Mouse (Mus musculus) adrenal gland, postnatal 14 days (tissue): ENCODE results near the gene Larp4b. TPM values are rescaled to one million over a fixed set of nuclear protein-coding genes. Genes with fewer than 3 reads are reported as not detected.
"Not testable (repeated sequence)": the region's sequence is repeated elsewhere in the genome, so short reads cannot be mapped to it uniquely, and the experiment has no call there.

Experiments used
- DNase-seq: peaks from one replicate; pipeline ENCODE4 v3.0.0; 2021; ENCODE audit warnings: mixed read lengths
- long read RNA-seq, 2 experiments: library from polyadenylated mRNA; stranded (forward); transcript quantifications; one replicate each; pipeline ENCODE4 v2.0.0; 2021
- total RNA-seq: library from RNA; stranded (reverse); gene quantifications from 2 replicates; pipeline ENCODE4 v1.2.3, GENCODE M21; 2021

The Larp4b gene
- 68.8 and 73.0 TPM in 2 replicates for total RNA-seq
- long read RNA-seq, experiment 1, full-length matches to known transcripts, result 6 of 13 reads
- long read RNA-seq, experiment 1, partial matches to known transcripts, result 0 of 13 reads
- long read RNA-seq, experiment 1, other reads (novel, unspliced or antisense), result 7 of 13 reads
- long read RNA-seq, experiment 2, full-length matches to known transcripts, result 8 of 17 reads
- long read RNA-seq, experiment 2, partial matches to known transcripts, result 2 of 17 reads
- long read RNA-seq, experiment 2, other reads (novel, unspliced or antisense), result 7 of 17 reads

DNA sequence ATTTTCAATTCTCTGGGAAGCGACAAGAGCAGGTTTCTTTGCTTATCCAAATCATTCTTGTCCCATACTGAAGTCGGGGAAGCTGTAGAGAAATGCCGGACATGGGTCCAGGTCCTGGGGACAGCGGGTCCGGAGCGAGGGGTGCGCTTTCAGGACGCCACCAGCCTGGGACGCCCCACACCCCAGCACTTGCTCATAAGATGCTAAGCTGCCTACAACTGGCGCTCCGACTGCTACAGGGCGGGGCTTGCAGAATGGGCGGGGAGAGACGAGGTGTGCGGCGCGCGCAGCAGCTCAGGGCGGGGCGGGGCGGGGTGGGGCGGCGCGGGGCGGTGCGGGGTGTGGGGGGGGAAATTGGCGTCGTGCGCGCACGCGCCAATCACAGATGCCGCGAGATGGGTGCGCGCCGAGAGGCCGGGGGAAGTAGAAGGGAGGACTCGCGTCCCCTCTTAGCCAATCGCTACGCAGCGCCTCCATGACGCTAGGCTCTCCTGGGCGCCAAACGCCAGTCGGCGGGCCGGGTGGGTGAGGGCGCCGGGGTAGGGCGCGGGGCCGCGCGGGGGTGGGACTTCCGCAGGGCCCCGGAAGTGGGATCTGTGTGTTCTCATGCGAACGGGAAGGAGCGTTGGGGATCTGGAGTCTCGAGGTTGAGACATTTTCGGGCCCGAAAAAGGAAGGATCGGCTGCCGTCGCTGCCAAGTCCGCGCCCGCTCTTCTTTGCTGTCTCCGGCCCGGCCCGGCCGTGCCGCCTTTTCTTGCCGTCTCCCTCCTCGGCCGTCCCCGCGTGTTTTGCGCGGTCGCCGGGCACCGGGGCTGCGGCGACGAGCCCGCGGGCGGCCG is at the start of gene Larp4b:
Gene Larp4b (plus strand): TSS at position 566 of the 840 bp plus-strand sequence.
- DNase-seq, result peak; percentile 99

DNA sequence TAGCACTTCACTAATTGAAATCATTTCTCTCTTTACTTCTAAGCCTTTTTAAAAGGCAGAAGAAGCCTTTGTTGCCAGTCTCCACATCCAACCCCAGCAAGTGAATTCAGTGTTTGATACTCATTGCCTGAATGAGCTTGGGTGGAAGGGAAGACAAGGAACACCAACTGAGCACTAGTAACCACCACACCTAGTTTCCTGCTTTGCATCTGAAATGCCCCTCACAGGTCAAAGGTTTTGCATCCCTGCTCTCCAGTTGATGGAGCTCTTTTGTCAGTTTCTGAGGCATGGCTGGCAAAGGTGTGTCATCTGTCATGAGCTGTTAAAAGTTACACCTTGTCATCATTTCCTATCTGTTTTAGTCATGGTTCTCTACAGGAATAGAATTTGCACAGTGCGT is 49.0 kb upstream of the Larp4b start:
- no peak for DNase-seq

DNA sequence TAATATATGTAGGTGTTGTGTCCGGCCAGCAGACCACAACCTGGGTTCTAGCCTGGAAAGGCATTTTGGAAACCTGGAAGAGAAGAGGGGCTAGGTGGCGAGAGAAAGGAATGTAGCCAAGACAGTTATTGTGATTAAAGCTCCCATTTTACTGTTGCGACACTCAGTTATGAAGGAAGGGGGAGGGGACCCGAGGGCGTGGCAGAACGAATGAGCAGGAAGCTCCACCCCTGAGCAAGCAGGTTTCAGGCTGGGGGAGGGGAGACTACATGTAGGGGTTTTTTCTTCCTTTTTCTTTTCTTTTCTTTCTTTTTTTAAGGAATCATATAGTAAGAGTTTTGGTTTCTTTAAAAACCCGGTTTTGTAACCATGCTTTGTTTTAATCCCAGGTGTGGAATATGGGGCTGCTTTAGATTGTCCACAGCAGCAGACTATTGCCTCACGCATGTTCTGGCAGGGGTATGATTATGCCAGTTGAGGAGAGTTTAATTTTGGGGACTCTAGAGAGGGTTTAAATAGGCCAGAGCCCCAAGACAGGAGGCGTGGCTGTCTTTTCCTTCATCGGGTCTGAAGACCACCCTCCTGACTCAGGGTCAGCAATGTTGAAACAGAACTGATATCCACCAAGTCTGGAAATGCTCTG is 41.5 kb upstream of the Larp4b start:
- not testable (repeated sequence) for DNase-seq

DNA sequence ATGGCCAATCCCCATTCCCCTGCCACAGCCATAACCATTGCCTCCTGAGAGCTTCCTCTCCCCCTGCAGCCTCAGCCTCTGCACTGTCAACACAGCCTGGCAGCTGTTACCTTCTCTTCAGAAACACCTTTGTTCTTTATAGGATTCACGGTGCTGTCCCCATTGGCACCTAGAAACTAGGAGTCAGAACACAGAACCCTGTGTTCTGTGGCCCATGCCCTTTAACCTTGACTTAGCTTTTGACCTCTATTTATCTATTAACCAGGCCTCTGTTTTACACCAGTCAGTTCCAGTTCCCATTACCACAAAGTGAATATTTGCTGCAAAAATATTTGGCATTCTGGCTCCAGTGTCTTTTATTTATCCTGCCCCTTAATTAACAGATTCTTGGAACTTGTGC is 36.4 kb upstream of the Larp4b start:
- DNase-seq, result no peak

DNA sequence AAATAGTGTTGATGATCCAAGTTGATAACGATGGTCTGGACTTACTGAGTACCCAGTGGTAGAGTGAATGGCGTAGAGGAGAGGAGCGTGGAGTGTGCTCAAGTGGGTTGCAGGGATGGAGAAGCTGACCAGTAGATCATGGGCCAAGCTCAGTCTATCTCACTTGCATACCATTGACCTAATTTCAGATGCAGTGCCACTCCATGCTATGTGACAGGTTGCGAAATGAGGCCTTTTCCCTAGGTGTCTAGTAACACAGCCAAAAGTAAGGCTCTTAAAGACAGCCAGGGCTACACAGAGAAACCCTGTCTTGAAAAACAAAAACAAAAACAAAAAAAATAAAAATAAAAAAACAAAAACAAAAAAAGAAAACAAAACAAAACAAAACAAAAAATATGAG is 35.0 kb upstream of the Larp4b start:
- DNase-seq, result no peak

DNA sequence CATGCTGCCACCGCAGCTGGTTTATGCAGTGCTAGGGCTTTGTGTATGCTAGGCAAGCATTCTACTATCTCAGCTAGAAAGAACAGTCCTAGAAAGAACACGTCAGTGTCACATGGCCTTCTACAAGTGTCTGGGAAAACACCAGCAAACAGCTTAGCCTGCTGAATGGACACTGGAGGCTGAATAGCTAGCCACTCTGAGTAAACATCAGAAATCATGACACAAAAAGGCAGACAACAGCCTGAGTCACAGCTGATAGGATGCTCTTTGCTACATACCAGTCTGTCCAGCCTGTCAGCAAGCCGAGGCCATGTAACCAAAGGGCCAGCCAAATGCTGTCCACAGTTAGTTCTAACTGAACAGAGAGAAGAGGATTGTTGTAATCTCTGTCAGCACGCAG is 32.3 kb upstream of the Larp4b start:
- peak; percentile 63 for DNase-seq

DNA sequence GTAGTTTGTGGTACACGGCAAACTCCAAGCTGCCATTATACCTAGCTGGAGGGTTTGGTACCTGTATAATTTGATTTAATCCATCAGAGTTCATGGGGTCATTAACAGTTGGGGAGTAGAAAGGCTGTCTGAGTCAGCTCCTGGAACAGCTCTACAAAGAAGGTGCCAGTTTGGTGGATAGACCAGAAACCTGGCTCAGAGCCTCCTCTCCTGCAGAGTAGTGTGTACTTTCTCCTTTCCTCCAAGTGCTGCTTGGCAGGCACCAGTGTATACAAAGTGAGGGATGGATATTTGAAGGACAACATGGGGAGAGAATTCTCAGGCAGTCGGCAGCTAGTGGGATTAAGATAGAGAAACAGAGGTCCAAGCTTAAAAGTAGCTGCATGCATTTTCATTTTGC is 29.5 kb upstream of the Larp4b start:
- DNase-seq, result no peak

DNA sequence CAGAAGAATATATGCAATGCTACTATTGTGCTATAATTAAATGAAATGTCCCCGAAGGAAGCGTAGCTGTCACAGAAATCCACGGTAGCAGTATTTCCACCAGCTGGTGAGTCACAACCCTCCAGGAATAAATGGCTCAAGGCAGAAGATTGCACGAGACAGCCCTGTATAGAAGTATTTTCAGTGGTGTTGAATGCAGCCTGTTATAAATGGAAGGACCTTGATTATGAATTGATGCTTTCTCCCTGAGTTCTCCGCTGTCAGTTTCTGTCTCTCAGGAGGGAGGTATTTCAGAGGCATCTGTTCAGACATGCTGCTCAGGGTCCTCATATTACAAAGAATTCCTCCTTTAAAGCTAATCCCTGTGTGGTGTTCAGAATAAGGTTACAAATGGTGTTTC is 27.6 kb upstream of the Larp4b start:
- no peak for DNase-seq

DNA sequence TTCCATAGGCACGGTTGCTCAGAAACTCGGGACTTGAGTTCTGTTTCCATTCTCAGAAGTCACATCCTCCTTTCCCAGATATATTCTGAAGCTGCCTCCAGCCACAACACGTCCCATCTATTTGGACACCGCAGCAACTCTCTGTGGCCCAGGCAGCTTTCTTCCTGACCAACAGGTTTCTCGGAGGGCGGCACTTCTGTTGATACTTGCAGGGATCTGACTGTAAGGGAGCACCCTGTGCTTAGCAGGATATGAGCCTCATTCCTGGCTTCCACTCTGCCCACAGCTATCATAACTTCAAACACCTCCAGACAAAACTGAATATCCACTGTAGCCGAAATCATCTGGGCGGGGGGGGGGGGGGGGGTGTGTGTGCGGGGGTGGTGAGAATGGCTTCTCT is 22.7 kb upstream of the Larp4b start:
- DNase-seq, result no peak

DNA sequence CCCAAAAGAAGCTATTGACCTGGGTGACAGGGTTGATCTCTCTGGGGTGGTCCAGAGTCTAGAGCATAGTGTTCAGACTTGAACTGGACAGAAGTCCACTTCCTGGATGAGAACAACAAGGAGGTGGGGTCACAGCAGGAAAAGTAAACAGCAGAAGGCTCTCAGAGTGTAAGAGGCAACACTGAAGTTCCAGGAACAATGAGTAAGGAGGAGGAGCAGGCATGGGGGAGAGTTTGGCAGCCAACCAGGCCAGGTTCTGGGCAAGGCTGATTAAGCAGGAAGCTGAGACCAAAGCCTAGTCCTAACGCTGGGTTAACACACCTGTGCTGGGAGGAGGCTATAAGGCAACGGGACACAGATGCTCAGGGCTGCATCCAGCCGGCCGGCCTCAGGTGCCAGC is 19.9 kb upstream of the Larp4b start:
- DNase-seq, result no peak

DNA sequence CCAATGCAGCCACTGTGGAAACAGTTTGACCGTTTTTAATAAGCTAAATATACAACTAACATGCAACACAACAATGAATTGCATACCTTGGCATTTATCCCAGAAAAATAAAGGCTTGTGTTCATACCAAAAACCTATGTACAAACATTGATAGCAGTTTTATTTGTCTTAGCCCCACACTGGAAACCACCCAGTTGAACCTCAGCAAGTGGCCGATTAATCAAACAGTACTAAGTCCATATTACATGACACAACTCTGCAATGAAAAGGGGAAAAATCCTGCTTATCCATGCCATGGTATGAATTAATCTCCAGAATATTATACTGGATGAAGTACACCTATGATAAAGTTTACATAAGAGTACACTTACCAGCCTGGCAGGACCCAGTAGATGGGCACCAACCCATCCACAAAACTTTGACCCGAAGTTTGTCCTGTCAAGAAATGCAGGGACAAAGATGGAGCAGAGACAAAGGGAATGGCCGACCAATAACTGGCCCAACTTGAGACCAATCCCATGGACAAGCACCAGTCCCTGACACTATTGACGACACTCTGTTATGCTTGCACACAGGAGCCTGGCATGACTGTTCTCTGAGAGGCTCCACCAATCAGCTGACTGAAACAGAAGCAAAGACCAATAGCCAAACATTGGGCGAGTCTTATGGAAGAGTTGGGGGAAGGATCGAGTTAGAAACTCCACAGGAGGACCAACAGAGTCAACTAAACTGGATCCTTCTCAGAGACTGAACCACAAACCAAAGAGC is 17.7 kb upstream of the Larp4b start:
- DNase-seq, result no peak

DNA sequence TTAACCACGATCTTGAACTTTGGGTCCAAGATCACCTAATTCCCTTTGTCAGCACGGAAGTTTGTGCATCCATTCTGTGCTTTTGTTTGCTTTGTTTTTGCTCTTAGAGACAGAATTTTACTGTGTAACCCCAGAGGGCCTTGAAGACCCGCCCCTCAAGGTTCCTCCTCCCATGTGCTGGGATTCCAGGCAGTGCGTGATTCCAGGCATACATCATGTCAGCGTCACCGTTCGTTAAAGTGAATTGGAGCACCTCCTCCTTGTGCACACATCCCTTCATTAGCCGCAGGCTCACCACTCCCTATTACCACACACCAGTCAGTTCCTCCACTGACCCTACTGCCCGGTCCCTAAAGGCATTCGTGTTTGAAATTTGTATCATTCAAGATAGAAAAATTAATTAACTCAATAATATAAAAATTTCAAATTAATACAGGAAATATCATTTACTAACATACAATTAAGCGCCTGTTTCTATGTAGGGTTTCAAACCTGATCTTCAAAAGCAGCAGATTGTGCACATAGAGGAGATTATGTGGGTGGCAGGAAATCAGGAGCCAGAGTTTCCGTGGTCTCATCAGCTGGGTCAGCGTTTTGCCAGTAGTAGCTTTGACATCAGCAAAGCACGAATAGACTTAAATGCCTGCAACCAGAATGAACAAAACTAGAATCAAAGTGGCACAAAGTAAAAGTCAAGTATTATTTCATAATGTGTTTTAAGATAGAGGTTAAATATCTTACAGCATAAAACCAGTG is 11.4 kb upstream of the Larp4b start:
- DNase-seq, result no peak

DNA sequence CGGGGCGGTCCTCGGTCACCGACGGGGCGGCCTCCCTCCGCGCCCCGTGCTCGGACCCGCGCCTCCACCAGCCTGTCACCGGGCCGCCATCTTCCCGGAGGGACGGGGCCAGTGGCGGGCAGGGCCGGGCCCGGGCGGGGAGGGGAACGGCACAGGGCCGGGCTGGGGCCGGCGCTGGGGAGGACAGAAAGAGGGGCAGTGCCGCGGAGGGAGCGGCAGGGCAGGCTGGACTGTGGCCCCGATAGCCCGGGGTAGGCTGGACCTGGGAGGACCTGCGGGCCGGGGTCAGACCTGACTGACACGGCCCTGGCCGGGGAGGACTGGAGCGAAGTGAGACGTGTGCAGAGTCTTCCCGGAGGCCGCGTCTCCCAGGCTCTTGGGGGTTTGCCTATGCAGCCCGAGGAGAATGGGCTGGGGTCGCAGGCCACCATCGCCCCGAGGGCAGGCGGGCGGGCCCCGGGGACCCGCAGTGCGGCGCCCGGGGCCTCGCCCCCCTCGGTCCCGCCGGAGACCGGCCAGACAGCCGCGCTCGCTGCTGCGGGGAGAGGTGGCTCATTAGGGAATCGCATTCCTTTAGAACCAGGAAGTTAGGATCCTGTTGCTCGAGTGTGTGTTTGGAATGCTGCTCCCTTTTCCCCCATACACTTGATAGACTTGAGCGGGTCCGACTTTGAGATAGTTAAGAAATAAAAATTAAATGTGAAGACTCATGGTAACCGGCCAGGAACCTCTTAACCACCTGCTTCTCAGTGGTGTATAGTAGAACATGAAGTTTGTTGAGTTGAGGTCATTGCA is 702 bp downstream of the Larp4b start:
- peak; percentile 76 for DNase-seq

DNA sequence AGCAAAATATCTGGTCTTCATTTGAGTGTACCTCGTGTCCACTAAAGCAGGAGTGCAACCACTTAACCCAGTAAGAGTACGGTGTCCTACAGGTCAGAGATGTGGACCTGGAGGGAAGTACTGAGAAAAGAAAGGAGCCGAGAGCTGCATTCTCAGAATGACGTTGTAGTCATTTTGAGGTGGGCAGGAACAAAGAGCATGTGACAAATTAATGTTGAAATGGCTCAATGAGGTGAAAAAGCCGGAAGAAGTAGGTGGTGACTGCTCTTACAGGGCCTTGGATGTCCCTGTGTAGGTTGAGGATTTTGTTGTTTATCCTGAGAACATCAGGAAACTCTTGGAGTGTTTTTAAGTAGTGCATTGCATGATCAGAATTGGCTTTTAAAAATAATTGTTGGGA is 5.6 kb downstream of the Larp4b start:
- DNase-seq, result no peak

DNA sequence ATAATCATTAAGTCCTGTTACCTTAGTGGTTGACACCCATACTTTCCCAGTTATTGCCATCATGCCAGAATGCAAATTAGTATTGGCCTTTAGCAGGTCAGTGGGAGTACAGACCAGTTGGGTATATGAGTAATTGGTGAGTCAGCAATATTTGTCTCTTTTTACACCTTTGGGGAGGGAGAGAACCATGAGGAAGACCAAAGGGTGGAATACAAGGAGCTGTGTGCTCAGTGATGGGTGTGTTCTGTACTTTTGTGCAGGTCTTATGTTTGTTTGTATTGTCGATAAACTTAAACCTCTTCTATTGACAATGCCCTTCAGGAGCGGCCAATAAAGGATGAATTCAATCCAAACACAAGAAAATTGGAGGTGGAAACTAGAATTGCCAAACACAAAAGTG is 6.8 kb downstream of the Larp4b start:
- no peak for DNase-seq

DNA sequence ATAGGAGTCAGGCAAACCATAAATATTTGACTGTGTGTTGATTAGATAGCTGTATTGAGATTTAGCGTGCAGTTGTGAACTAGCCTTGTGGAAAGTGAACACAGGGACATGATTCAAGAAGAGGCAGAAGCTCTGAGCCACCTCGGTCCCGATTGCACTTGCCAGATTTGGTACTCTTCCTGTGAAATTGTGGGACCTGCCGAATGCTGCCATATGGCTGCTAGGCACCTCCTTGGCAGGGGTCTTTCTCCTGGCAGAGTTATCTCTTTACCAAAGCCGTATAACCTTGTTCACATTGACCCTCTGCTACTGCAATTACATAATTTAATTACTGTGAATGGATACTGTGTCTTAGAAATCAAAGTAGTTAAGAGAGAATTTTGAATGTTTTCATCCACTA is 12.6 kb downstream of the Larp4b start:
- no peak for DNase-seq

DNA sequence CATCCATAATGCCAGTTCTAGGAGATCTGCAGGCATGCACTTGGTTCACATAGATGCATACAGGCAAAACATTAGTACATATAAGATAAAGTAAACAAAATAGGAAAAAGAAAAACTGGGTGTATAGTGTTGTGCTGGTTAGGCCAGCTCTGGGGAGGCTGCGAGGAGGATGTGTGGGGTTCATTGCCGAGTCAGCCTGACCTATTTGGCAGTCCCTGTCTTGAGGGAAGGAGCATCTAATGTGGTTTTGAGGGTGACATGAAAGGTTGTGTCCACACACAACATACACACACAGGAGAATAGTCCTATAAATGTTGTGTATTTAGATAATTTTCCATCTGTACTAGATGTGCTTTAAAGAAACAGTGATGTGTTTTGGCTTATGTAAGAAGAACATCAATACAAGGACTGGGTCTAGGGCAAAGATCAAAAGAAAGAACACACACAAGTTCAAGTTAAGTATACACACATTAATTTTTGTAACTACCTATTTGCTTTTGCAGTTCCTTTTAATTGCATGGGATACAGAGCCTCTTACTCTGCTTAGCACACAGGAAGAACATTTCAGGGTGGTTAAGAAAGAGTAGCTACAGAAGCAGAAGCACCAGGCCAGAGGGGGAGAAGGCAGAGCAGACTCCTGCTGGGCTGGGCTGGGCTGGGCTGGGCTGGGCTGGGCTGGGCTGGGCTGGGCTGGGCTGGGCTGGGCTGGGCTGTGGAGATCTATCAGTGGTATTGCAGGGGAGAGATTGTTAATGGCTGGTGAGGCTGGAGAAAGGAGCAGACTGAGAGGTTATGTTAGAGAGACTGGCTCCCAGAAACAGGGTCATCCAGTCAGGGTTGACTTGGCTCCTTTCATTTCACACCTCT is 13.5 kb downstream of the Larp4b start:
- DNase-seq, result no peak

DNA sequence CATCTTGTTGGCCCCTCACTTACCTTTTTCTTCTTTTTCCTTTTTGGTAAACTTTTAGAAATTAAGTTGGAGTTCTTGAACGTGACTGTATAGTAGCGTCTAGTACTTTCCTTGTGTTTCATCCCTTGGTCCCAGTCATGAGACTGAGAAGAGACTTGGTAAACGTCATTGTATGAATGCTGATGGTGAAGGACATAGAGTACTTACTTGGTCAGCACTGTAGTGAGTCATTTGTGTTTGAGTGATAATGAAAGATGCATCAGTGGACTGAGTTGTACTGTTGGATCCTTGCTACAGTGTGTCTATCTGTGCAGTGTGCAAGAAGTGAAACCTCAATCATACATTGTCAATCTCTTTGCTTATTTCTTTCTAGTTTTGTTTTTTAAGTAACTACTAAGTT is 20.1 kb downstream of the Larp4b start:
- DNase-seq, result no peak

DNA sequence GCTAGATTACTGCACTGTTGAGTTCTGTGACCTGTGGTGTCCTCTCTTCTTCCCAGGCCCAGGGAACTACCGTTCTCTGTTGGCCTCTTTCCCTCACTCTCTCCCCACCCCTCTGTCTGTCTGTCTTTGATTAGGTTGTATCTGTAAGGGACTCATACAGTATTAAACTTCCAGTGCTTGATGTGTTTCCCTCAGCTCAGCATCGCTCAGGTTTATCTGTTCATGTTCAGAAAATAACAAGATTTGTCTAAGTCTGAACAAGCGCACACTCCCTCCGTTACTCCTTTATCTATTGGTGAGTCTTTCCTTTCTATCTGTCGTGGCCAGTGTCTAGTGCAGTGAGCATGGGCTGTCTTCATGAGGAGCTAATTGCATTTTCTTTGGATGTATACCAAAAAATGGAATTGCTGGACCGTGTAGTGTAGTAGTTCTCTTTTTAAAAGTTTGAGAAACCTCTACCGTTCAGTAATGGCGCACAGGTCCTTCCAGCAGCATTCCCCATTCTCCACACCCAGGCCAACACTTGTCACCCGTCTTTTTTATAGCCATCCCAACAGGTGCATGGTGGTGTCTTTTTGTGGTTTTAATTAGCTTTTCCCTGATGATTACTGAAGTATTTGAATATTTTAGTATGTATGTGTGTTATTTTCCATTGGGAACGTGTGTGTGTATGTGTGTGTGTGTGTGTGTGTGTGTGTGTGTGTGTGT is 27.3 kb downstream of the Larp4b start:
- DNase-seq, result no peak
